Mouse (Mus musculus): Measurements from ENCODE around the gene Gsn. TPM values are rescaled to one million over a fixed set of nuclear protein-coding genes. Genes with fewer than 3 reads are reported as not detected.

Gene Gsn
- 10 to 100 TPM; 27.3 to 33.1 TPM for polyA plus RNA-seq (2017; shearing (Covaris generic))

GRCm38 (mm10) chr2:35255885-35256833 lies at the start of gene Gsn:
Gene Gsn, plus strand, starts transcription at chr2:35256380.
- peak; percentile 99 for ATAC-seq

- no peak for ATAC-seq
These were observed 49.4 kb upstream of the Gsn start for GRCm38 (mm10) chr2:35206761-35207160.

GRCm38 (mm10) chr2:35208054-35208453 lies 48.1 kb upstream of the Gsn start:
- no peak for ATAC-seq

- peak; percentile 92 for ATAC-seq
These were observed 47.1 kb upstream of the Gsn start for GRCm38 (mm10) chr2:35208931-35209665.

GRCm38 (mm10) chr2:35211681-35212080 lies 44.5 kb upstream of the Gsn start:
- ATAC-seq: no peak

- ATAC-seq: no peak
These were observed 42.8 kb upstream of the Gsn start for GRCm38 (mm10) chr2:35213345-35213910.

- peak; percentile 58 for ATAC-seq
These were observed 41.3 kb upstream of the Gsn start for GRCm38 (mm10) chr2:35214881-35215358.

- ATAC-seq: no peak
These were observed 40.8 kb upstream of the Gsn start for GRCm38 (mm10) chr2:35215363-35215762.

GRCm38 (mm10) chr2:35216701-35217100 lies 39.5 kb upstream of the Gsn start:
- no peak for ATAC-seq

GRCm38 (mm10) chr2:35218736-35219135 lies 37.4 kb upstream of the Gsn start:
- ATAC-seq: no peak

- ATAC-seq: no peak
These were observed 33.3 kb upstream of the Gsn start for GRCm38 (mm10) chr2:35222822-35223391.

GRCm38 (mm10) chr2:35224285-35224684 lies 31.9 kb upstream of the Gsn start:
- no peak for ATAC-seq

- no peak for ATAC-seq
These were observed 28.0 kb upstream of the Gsn start for GRCm38 (mm10) chr2:35228145-35228544.

GRCm38 (mm10) chr2:35230215-35230614 lies 26.0 kb upstream of the Gsn start:
- no peak for ATAC-seq

GRCm38 (mm10) chr2:35231871-35232270 lies 24.3 kb upstream of the Gsn start:
- ATAC-seq: no peak

GRCm38 (mm10) chr2:35232595-35233445 lies 23.4 kb upstream of the Gsn start:
- peak; percentile 69 for ATAC-seq

- ATAC-seq: no peak
These were observed 22.3 kb upstream of the Gsn start for GRCm38 (mm10) chr2:35233898-35234297.

GRCm38 (mm10) chr2:35235021-35235420 lies 21.2 kb upstream of the Gsn start:
- ATAC-seq: no peak

GRCm38 (mm10) chr2:35244241-35244640 lies 11.9 kb upstream of the Gsn start:
- ATAC-seq: no peak

- no peak for ATAC-seq
These were observed 8.4 kb upstream of the Gsn start for GRCm38 (mm10) chr2:35247763-35248162.

- no peak for ATAC-seq
These were observed 3.4 kb upstream of the Gsn start for GRCm38 (mm10) chr2:35252733-35253132.

- no peak for ATAC-seq
These were observed 2.4 kb upstream of the Gsn start for GRCm38 (mm10) chr2:35253751-35254150.

Measured in CD4-positive, CD25-positive, alpha-beta regulatory T cell, adult 4 months (primary cell).